Mouse (Mus musculus): ENCODE results near the gene Ppp1cc.

GRCm38 (mm10) chr5:122149259-122149658 lies 8.8 kb upstream of the Ppp1cc start:
- TF ChIP-seq GATA1 (IDR thresholded peaks at IDR 0.05; ENCODE audit: borderline replicate concordance, low read length) = no peak
- TF ChIP-seq FLI1 (IDR thresholded peaks at IDR 0.05; ENCODE audit: low read length) = no peak

All from megakaryocyte, embryonic 14.5 days (primary cell).